Mouse (Mus musculus) liver, adult 2 months (tissue): ENCODE results near the gene Zswim5.

ENCODE experiments used
- CTCF ChIP-seq: fragments of 200-500 bp; IDR thresholded peaks from 2 replicates; pipeline ENCODE4 v1.5.1; 2011; ENCODE audit warnings: low read depth, low read length, control low read depth
- POLR2A ChIP-seq: fragments of 200-500 bp; IDR thresholded peaks from 2 replicates; pipeline ENCODE4 v1.6.1; 2011; ENCODE audit warnings: low read length, control low read depth; ENCODE audit not compliant: insufficient read depth; ENCODE audit errors: extremely low read depth

GRCm38 (mm10) chr4:116911202-116911601 lies 34.0 kb downstream of the Zswim5 start:
- TF ChIP-seq POLR2A, result no peak
- no peak for TF ChIP-seq CTCF
